Mouse (Mus musculus) embryonic fibroblast, embryonic 13.5 days (primary cell): ENCODE results near the gene Haao.

Experiments
- CTCF ChIP-seq: IDR thresholded peaks from 2 replicates; pipeline ENCODE4 v1.5.1; 2011; ENCODE audit warnings: mild to moderate bottlenecking, control low read depth, low read length, moderate library complexity, borderline replicate concordance; ENCODE audit not compliant: insufficient read depth
- POLR2A ChIP-seq: IDR thresholded peaks from 2 replicates; pipeline ENCODE4 v1.6.1; 2011; ENCODE audit warnings: low read depth, mild to moderate bottlenecking, control low read depth, low read length, moderate library complexity

- TF ChIP-seq CTCF (no peak), POLR2A (no peak)
Measured at GRCm38 (mm10) chr17:83812200-83812944, 35.4 kb downstream of the Haao start.
